Mouse (Mus musculus): ENCODE results near the gene Nvl. TPM values are rescaled to one million over a fixed set of nuclear protein-coding genes. Genes with fewer than 3 reads are reported as not detected.
A peak's percentile ranks its signal among the peaks of the same experiment; 100 is the strongest.

Nvl gene
- 38.8 and 40.4 TPM in 2 replicates for polyA plus RNA-seq (2015; fragmentation: Nextera tagmentation; extraction: Ambion mirVana)

DNA sequence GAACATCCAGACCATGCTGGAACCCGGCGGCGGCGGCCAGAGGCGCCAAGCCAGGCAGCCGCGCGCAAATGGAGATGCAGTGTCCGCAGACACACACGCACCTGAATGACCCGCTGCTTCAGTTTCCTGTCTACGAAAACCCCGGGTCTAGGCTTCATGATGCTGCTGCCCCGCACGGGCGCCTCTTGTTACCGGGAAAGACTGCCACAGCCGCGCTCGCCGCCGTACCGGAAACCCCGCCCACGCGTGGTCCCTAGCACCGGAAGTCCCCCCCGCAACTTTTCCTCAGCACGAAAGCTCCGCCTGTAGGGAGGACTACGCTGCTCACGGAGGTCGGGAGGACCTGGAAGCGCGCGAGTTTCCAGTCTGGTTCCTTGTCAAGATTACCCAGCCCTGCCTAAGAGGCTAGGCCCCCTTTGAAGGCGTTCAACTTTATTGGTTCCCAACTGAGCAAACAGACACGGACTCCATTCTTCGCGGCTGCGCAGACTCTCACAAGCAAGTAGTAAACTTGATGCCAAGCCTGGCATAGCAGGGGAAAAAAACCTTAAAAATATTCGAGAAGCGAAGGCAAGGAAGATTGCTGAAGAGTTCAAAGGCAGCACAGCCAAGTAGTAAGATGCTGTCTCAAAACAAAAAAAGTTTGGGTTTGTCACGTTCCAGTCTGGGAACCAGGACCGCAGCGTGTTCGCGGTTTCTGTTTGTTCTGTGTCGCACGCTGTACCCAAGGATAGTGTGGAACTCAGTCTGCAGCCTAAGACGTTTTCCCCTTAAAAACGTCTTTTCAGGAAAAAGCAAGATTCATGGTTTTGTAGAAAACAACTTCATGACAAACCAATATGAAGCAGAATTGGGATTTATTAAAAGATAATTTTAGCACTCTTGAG lies at the start of gene Nvl, which contains the start of gene Cnih4:
Gene Nvl (minus strand): TSS at position 255 of the 887 bp plus-strand sequence.
Gene Cnih4 (plus strand): TSS at position 744 of the 887 bp plus-strand sequence.
- H3K4me1 ChIP-seq (replicated peaks), result peaks cover 25% of the 10 kb centered on the region
- peak within 1 kb of the TSS; percentile 77 for H3K27ac ChIP-seq (replicated peaks)
- peak within 1 kb of the TSS; percentile 76 for H3K4me3 ChIP-seq
- H3K4me2 ChIP-seq, result peak within 1 kb of the TSS; percentile 75
- peaks cover 26% of the 10 kb centered on the region for H3K36me3 ChIP-seq
- ATAC-seq (ENCODE audit: low read depth), result peak; percentile 100
- no peaks in the 10 kb centered on the region for H3K9me3 ChIP-seq
- peak within 1 kb of the TSS; percentile 82 for H3K9ac ChIP-seq
- H3K27me3 ChIP-seq, result no peaks in the 10 kb centered on the region
- under 1% methylated on average over 52 of the region's 52 CpGs for WGBS

DNA sequence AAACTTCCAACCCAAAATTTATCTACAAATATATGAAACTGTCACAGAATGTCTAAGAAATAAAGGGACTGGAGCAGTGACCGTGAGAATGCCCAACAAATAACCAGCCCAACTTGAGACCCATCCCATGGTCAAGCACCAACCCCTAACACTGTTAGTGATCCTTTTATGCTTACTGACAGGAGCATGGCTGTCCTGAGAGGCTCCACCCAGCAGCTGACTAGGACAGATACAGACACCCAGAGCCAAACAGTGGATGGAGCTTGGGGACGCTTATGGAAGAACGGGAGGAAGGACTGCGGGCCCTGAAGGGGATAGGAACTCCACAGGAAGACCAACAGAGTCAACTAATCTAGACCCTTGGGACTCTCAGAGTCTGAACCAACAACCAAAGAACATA lies 44.9 kb upstream of the Nvl start:
- Histone ChIP-seq H3K27me3 (no peaks in the 10 kb centered on the region), H3K4me2 (no peak overlapping the region), H3K4me1 (replicated peaks) (no peaks in the 10 kb centered on the region), H3K27ac (replicated peaks) (no peak overlapping the region), H3K36me3 (peaks cover 89% of the 10 kb centered on the region), H3K9ac (no peak overlapping the region), H3K4me3 (no peak overlapping the region), H3K9me3 (no peaks in the 10 kb centered on the region)
- no peak for ATAC-seq (ENCODE audit: low read depth)
- WGBS, result 94% methylated on average over 4 of the region's 4 CpGs

- no peak overlapping the region for H3K27ac ChIP-seq (replicated peaks)
- WGBS, result 89% methylated on average over 8 of the region's 8 CpGs
- H3K27me3 ChIP-seq, result no peaks in the 10 kb centered on the region
- peaks cover 69% of the 10 kb centered on the region for H3K36me3 ChIP-seq
- H3K4me3 ChIP-seq, result no peak overlapping the region
- no peaks in the 10 kb centered on the region for H3K4me1 ChIP-seq (replicated peaks)
- H3K9me3 ChIP-seq, result no peaks in the 10 kb centered on the region
- no peak overlapping the region for H3K9ac ChIP-seq
- H3K4me2 ChIP-seq, result no peak overlapping the region
- no peak for ATAC-seq (ENCODE audit: low read depth)
Measured at GRCm38 (mm10) chr1:181170210-181170609, 26.2 kb upstream of the Nvl start.

GRCm38 (mm10) chr1:181168377-181168776 lies 24.4 kb upstream of the Nvl start:
- 86% methylated on average over 3 of the region's 3 CpGs for WGBS
- Histone ChIP-seq H3K36me3 (peaks cover 79% of the 10 kb centered on the region), H3K4me2 (no peak overlapping the region), H3K4me3 (no peak overlapping the region), H3K27ac (replicated peaks) (peak overlapping the region; percentile 3; the same call in 1 of the 2 replicates), H3K9ac (no peak overlapping the region), H3K4me1 (replicated peaks) (no peaks in the 10 kb centered on the region), H3K27me3 (no peaks in the 10 kb centered on the region), H3K9me3 (no peaks in the 10 kb centered on the region)
- ATAC-seq (ENCODE audit: low read depth), result no peak

GRCm38 (mm10) chr1:181167816-181168215 lies 23.8 kb upstream of the Nvl start:
- Histone ChIP-seq H3K4me1 (replicated peaks) (no peaks in the 10 kb centered on the region), H3K9me3 (no peaks in the 10 kb centered on the region), H3K36me3 (peaks cover 85% of the 10 kb centered on the region), H3K4me2 (no peak overlapping the region), H3K27me3 (no peaks in the 10 kb centered on the region), H3K27ac (replicated peaks) (peak overlapping the region; percentile 3; the same call in 1 of the 2 replicates), H3K9ac (no peak overlapping the region), H3K4me3 (no peak overlapping the region)
- no peak for ATAC-seq (ENCODE audit: low read depth)
- WGBS, result 83% methylated on average over 2 of the region's 2 CpGs

GRCm38 (mm10) chr1:181151541-181151940 lies 7.5 kb upstream of the Nvl start:
- Histone ChIP-seq H3K27ac (replicated peaks) (peak overlapping the region; percentile 92; the same call in 1 of the 2 replicates), H3K4me1 (replicated peaks) (peaks cover 17% of the 10 kb centered on the region), H3K36me3 (peaks cover 27% of the 10 kb centered on the region), H3K9me3 (no peaks in the 10 kb centered on the region), H3K4me3 (peak overlapping the region; percentile 83), H3K9ac (peak overlapping the region; percentile 91), H3K27me3 (no peaks in the 10 kb centered on the region), H3K4me2 (peak overlapping the region; percentile 85)
- 43% methylated on average over 5 of the region's 5 CpGs for WGBS
- no peak for ATAC-seq (ENCODE audit: low read depth)

GRCm38 (mm10) chr1:181150827-181151534 lies 7.0 kb upstream of the Nvl start:
- H3K4me1 ChIP-seq (replicated peaks), result peaks cover 17% of the 10 kb centered on the region
- H3K27me3 ChIP-seq, result no peaks in the 10 kb centered on the region
- peak overlapping the region; percentile 91 for H3K9ac ChIP-seq
- H3K27ac ChIP-seq (replicated peaks), result peak overlapping the region; percentile 92
- under 1% methylated on average over 52 of the region's 59 CpGs for WGBS
- H3K36me3 ChIP-seq, result peaks cover 21% of the 10 kb centered on the region
- H3K9me3 ChIP-seq, result no peaks in the 10 kb centered on the region
- peak; percentile 95 for ATAC-seq (ENCODE audit: low read depth)
- peak overlapping the region; percentile 83 for H3K4me3 ChIP-seq
- H3K4me2 ChIP-seq, result peak overlapping the region; percentile 85

DNA sequence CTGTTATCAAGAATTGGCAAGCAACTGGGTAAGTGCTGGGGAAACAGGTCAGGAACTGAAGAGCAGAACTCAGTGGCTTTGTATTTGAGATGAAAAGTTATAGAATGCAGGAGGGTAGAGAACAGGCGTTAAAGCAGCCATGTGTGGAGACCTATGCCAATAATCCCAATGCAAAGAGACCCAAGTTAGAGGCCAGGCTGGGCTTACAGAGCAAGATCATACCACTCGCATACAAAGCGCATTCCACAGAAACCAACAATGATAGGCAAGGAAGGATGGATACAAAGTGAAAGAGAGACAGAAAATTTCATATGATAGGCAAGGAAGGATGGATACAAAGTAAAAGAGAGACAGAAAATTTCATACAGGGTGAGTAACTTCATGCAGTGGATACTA lies 6.4 kb upstream of the Nvl start:
- 73% methylated on average over 3 of the region's 3 CpGs for WGBS
- H3K4me3 ChIP-seq, result peak overlapping the region; percentile 83; the same call in 1 of the 2 replicates
- H3K36me3 ChIP-seq, result peaks cover 16% of the 10 kb centered on the region
- H3K27ac ChIP-seq (replicated peaks), result no peak overlapping the region
- H3K9me3 ChIP-seq, result no peaks in the 10 kb centered on the region
- no peaks in the 10 kb centered on the region for H3K27me3 ChIP-seq
- H3K4me1 ChIP-seq (replicated peaks), result peaks cover 22% of the 10 kb centered on the region
- H3K4me2 ChIP-seq, result peak overlapping the region; percentile 85; the same call in 1 of the 2 replicates
- peak; percentile 24; the same call in 1 of the 2 replicates for ATAC-seq (ENCODE audit: low read depth)
- no peak overlapping the region for H3K9ac ChIP-seq

GRCm38 (mm10) chr1:181149373-181150017 lies 5.5 kb upstream of the Nvl start:
- Histone ChIP-seq H3K27ac (replicated peaks) (no peak overlapping the region), H3K4me2 (no peak overlapping the region), H3K27me3 (no peaks in the 10 kb centered on the region), H3K4me1 (replicated peaks) (peaks cover 30% of the 10 kb centered on the region), H3K9ac (no peak overlapping the region), H3K9me3 (no peaks in the 10 kb centered on the region), H3K4me3 (no peak overlapping the region), H3K36me3 (peaks cover 7% of the 10 kb centered on the region)
- 61% methylated on average over 3 of the region's 3 CpGs for WGBS
- ATAC-seq (ENCODE audit: low read depth), result no peak

- no peak for ATAC-seq (ENCODE audit: low read depth)
- H3K27me3 ChIP-seq, result no peaks in the 10 kb centered on the region
- no peaks in the 10 kb centered on the region for H3K36me3 ChIP-seq
- no peak overlapping the region for H3K4me2 ChIP-seq
- H3K4me3 ChIP-seq, result no peak overlapping the region
- H3K27ac ChIP-seq (replicated peaks), result peak overlapping the region; percentile 28; the same call in 1 of the 2 replicates
- WGBS, result 69% methylated on average over 5 of the region's 5 CpGs
- peaks cover 30% of the 10 kb centered on the region for H3K4me1 ChIP-seq (replicated peaks)
- H3K9me3 ChIP-seq, result no peaks in the 10 kb centered on the region
- H3K9ac ChIP-seq, result no peak overlapping the region
Measured at GRCm38 (mm10) chr1:181148540-181148939, 4.5 kb upstream of the Nvl start.

- Histone ChIP-seq H3K4me1 (replicated peaks) (peaks cover 25% of the 10 kb centered on the region), H3K36me3 (peaks cover 6% of the 10 kb centered on the region), H3K4me2 (no peak overlapping the region), H3K9me3 (no peaks in the 10 kb centered on the region), H3K4me3 (no peak overlapping the region), H3K9ac (no peak overlapping the region), H3K27me3 (no peaks in the 10 kb centered on the region), H3K27ac (replicated peaks) (no peak overlapping the region)
- 92% methylated on average over 2 of the region's 2 CpGs for WGBS
- no peak for ATAC-seq (ENCODE audit: low read depth)
Measured at GRCm38 (mm10) chr1:181146187-181146586, 2.2 kb upstream of the Nvl start.
